In genomic region chr1:21077619-21078018, GRCm38 (mm10) we compare ENCODE assay signal across 8 mouse cellular contexts. TPM values are rescaled to one million over a fixed set of nuclear protein-coding genes. Genes with fewer than 3 reads are reported as not detected.
A peak's percentile ranks its signal among the peaks of the same experiment; 100 is the strongest.
DNase-seq lines count a peak whose midpoint lies in the region; ATAC-seq and TF ChIP-seq lines count a peak whose summit lies in the region.
"Had no signal": no experiment of that assay in that cellular context is flagged by ENCODE, and none has a peak within 500 bp of the region (broad histone marks: within the 10 kb centered on the region; RNA-seq: fewer than 3 reads in every experiment).

No protein-coding gene starts in this region.

- 51% methylated on average over 7 of the region's 7 CpGs for WGBS in lung, embryonic 14.5 days
- WGBS in heart, embryonic 16.5 days, result 61% methylated on average over 7 of the region's 7 CpGs
- 61% methylated on average over 7 of the region's 7 CpGs for whole genome bisulfite sequencing in limb, embryonic 15.5 days
- 65% methylated on average over 7 of the region's 7 CpGs for WGBS in stomach, embryonic 14.5 days

- H3K27ac ChIP-seq in lung, embryonic 14.5 days (ENCODE audit: low read depth), result no peak overlapping the region
- H3K27ac ChIP-seq in heart, embryonic 16.5 days (ENCODE audit: low read length), result no peak overlapping the region
- H3K27ac ChIP-seq in limb, embryonic 15.5 days, result no peak overlapping the region; the same call in 1 of the 2 replicates
- no peak overlapping the region for H3K27ac ChIP-seq in stomach, embryonic 14.5 days (ENCODE audit: low read length)

- peaks cover 37% of the 10 kb centered on the region for H3K4me1 ChIP-seq in lung, embryonic 14.5 days (ENCODE audit: insufficient read depth)
- peaks cover 39% of the 10 kb centered on the region for H3K4me1 ChIP-seq in heart, embryonic 16.5 days (ENCODE audit: control insufficient read depth, insufficient read depth, low read length)
- H3K4me1 ChIP-seq in limb, embryonic 15.5 days, result peaks cover 59% of the 10 kb centered on the region
- H3K4me1 ChIP-seq in stomach, embryonic 14.5 days (ENCODE audit: control insufficient read depth, insufficient read depth, low read length), result peaks cover 38% of the 10 kb centered on the region

- ATAC-seq in lung, embryonic 14.5 days (ENCODE audit: insufficient read depth), result no peak
- no peak for ATAC-seq in heart, embryonic 16.5 days (replicated peaks; ENCODE audit: extremely low read depth, insufficient read depth, low FRiP score)
- no peak for ATAC-seq in limb, embryonic 15.5 days (ENCODE audit: insufficient number of reproducible peaks, low FRiP score, low TSS enrichment, low read depth)
- ATAC-seq in stomach, embryonic 14.5 days (ENCODE audit: insufficient number of reproducible peaks, insufficient read depth, low FRiP score, low read depth), result no peak
- no peak for ATAC-seq in granulocyte monocyte progenitor cell, adult 5-6 weeks (replicated peaks; ENCODE audit: poor library complexity, severe bottlenecking)

- H3K9me3 ChIP-seq in lung, embryonic 14.5 days (ENCODE audit: low read depth, low read length), result no peaks in the 10 kb centered on the region
- H3K9me3 ChIP-seq in heart, embryonic 16.5 days (replicated peaks; ENCODE audit: control insufficient read depth, low read length), result no peaks in the 10 kb centered on the region
- H3K9me3 ChIP-seq in limb, embryonic 15.5 days, result no peaks in the 10 kb centered on the region
- no peaks in the 10 kb centered on the region for H3K9me3 ChIP-seq in stomach, embryonic 14.5 days (ENCODE audit: control insufficient read depth, low read depth, low read length)

- no peaks in the 10 kb centered on the region for H3K27me3 ChIP-seq in lung, embryonic 14.5 days (ENCODE audit: insufficient read depth, low read length)
- no peaks in the 10 kb centered on the region for H3K27me3 ChIP-seq in heart, embryonic 16.5 days (ENCODE audit: control insufficient read depth, insufficient read depth, low read length)
- no peaks in the 10 kb centered on the region for H3K27me3 ChIP-seq in limb, embryonic 15.5 days
- H3K27me3 ChIP-seq in stomach, embryonic 14.5 days (ENCODE audit: control insufficient read depth, insufficient read depth, low read length), result no peaks in the 10 kb centered on the region

- intact Hi-C loops in left cerebral cortex, postnatal 10 days (cut with DNase I), result no loop called here

- H3K4me3 ChIP-seq in lung, embryonic 14.5 days (ENCODE audit: low read depth, low read length), result peak overlapping the region; percentile 71
- peak overlapping the region; percentile 74 for H3K4me3 ChIP-seq in heart, embryonic 16.5 days (ENCODE audit: low read length)
- peak overlapping the region; percentile 74 for H3K4me3 ChIP-seq in limb, embryonic 15.5 days
- H3K4me3 ChIP-seq in stomach, embryonic 14.5 days (ENCODE audit: low read depth, low read length), result peak overlapping the region; percentile 67

- H3K9ac ChIP-seq in lung, embryonic 14.5 days, result peak overlapping the region; percentile 72
- H3K9ac ChIP-seq in heart, embryonic 16.5 days (ENCODE audit: low read length), result no peak overlapping the region
- no peak overlapping the region for H3K9ac ChIP-seq in limb, embryonic 15.5 days
- H3K9ac ChIP-seq in stomach, embryonic 14.5 days (replicated peaks; ENCODE audit: low read depth, low read length), result 0 out of 2 replicates have a peak overlapping the region, but pooled peaks have one; percentile 7

- H3K4me2 ChIP-seq in lung, embryonic 14.5 days, result peak overlapping the region; percentile 67
- H3K4me2 ChIP-seq in heart, embryonic 16.5 days (ENCODE audit: low read depth, low read length), result peak overlapping the region; percentile 74
- peak overlapping the region; percentile 75 for H3K4me2 ChIP-seq in limb, embryonic 15.5 days
- peak overlapping the region; percentile 59 for H3K4me2 ChIP-seq in stomach, embryonic 14.5 days (replicated peaks; ENCODE audit: low read depth, low read length)

- no peak for DNase-seq in lung, embryonic 14.5 days
- no peak for DNase-seq in lung, postnatal 10 days
- DNase-seq in left cerebral cortex, postnatal 10 days (ENCODE audit: extremely low spot score in 1 of 2, low spot score in 2 of 2), result no peak
- DNase-seq: thymus, postnatal 14 days had no signal

- no peak for TF ChIP-seq CTCF in lung, embryonic 14.5 days (IDR thresholded peaks at IDR 0.05; ENCODE audit: low read depth)

- no peaks in the 10 kb centered on the region for H3K36me3 ChIP-seq in lung, embryonic 14.5 days (ENCODE audit: insufficient read depth)
- no peaks in the 10 kb centered on the region for H3K36me3 ChIP-seq in heart, embryonic 16.5 days (ENCODE audit: control insufficient read depth, insufficient read depth)
- no peaks in the 10 kb centered on the region for H3K36me3 ChIP-seq in limb, embryonic 15.5 days
- H3K36me3 ChIP-seq in stomach, embryonic 14.5 days (ENCODE audit: control insufficient read depth, insufficient read depth, low read length), result no peaks in the 10 kb centered on the region

RNA-seq across cellular contexts. Expression of gene Tram2, which starts 1.4 kb away (rescaled TPM):
- polyA plus RNA-seq in lung, embryonic 14.5 days (2014; fragmentation: Nextera tagmentation; extraction: Ambion mirVana), result 11.5 and 13.1 TPM in 2 replicates
- 3.3 and 3.6 TPM in 2 replicates for polyA plus RNA-seq in heart, embryonic 16.5 days (2015; fragmentation: Nextera tagmentation; extraction: Ambion mirVana)
- 10.9 and 11.5 TPM in 2 replicates for polyA plus RNA-seq in limb, embryonic 15.5 days (2015; fragmentation: Nextera tagmentation; extraction: Ambion mirVana)
- 9.9 and 10.6 TPM in 2 replicates for polyA plus RNA-seq in stomach, embryonic 14.5 days (2014; fragmentation: Nextera tagmentation; extraction: Ambion mirVana)
- total RNA-seq in granulocyte monocyte progenitor cell, adult 5-6 weeks (2014; fragmentation: Nextera tagmentation), result 8.9 and 9.3 TPM in 2 replicates
- 2.2 and 4.0 TPM in 2 replicates for total RNA-seq in granulocyte monocyte progenitor cell, adult 5-6 weeks (2017)
- 1 to 10 TPM; 2.5 to 2.9 TPM for total RNA-seq in left cerebral cortex, postnatal 10 days (2021)

Comparison
In these comparisons a context has a peak if more than half of its experiments do, and no peak if none do; other contexts are left out.
1. H3K9ac ChIP-seq: peak in lung, embryonic 14.5 days (single experiment) and stomach, embryonic 14.5 days (single experiment); none in heart, embryonic 16.5 days (single experiment) and limb, embryonic 15.5 days (single experiment).
2. Peak in every context shown above with its lines, with median percentiles within 50 percentile points of each other: H3K4me2 ChIP-seq and H3K4me3 ChIP-seq.